Mouse (Mus musculus) heart, embryonic 15.5 days (tissue): ENCODE data around the gene Adamtsl3. TPM values are rescaled to one million over a fixed set of nuclear protein-coding genes. Genes with fewer than 3 reads are reported as not detected.

Source experiments
- ATAC-seq: fragments of 200-750 bp; cut with Nextera tagmentation; replicated peaks from 2 replicates; pipeline ENCODE4 v1.8.0; 2017; ENCODE audit warnings: low read depth, moderate TSS enrichment; ENCODE audit not compliant: insufficient number of reproducible peaks, insufficient read depth, low FRiP score
- H3K27ac ChIP-seq: fragments of 300-500 bp; sonication (generic); 2 replicates; pipeline ENCODE4 v1.5.1; 2015; ENCODE audit warnings: mild to moderate bottlenecking, inconsistent platforms
- H3K27me3 ChIP-seq: fragments of 300-500 bp; sonication (generic); 2 replicates; pipeline ENCODE4 v1.6.1; 2015; ENCODE audit warnings: inconsistent platforms
- H3K36me3 ChIP-seq: fragments of 300-500 bp; sonication (generic); 2 replicates; pipeline ENCODE4 v1.6.1; 2015; ENCODE audit warnings: mild to moderate bottlenecking, inconsistent platforms
- H3K4me1 ChIP-seq: fragments of 300-500 bp; sonication (generic); replicated peaks from 2 replicates; pipeline ENCODE4 v1.6.1; 2015; ENCODE audit warnings: inconsistent platforms
- H3K4me2 ChIP-seq: fragments of 300-500 bp; sonication (generic); 2 replicates; pipeline ENCODE4 v1.6.1; 2015; ENCODE audit warnings: inconsistent platforms, mild to moderate bottlenecking, moderate library complexity
- H3K4me3 ChIP-seq: fragments of 300-500 bp; sonication (generic); 2 replicates; pipeline ENCODE4 v1.5.1; 2015; ENCODE audit warnings: mild to moderate bottlenecking, inconsistent platforms
- H3K9ac ChIP-seq: fragments of 300-500 bp; sonication (generic); 2 replicates; pipeline ENCODE4 v1.6.1; 2015; ENCODE audit warnings: mild to moderate bottlenecking, inconsistent platforms
- H3K9me3 ChIP-seq: fragments of 300-500 bp; sonication (generic); replicated peaks from 2 replicates; pipeline ENCODE4 v1.6.1; 2016; ENCODE audit warnings: inconsistent platforms
- WGBS: fragments of 180-500 bp; shearing (Covaris S2); methylation state at CpG from one replicate; pipeline ENCODE4 v1.1.7; 2015; ENCODE audit warnings: mixed read lengths; 5-methylcytosine and 5-hydroxymethylcytosine counted together
- polyA plus RNA-seq: library from polyadenylated mRNA; unstranded; fragments of >200 nt; fragmentation: Nextera tagmentation; extraction: Ambion mirVana; gene quantifications from 2 replicates; pipeline ENCODE4 v1.2.1, GENCODE M21; 2015

Gene Adamtsl3
- polyA plus RNA-seq, 1 experiment from 2014 or later, result 1.5 TPM

DNA sequence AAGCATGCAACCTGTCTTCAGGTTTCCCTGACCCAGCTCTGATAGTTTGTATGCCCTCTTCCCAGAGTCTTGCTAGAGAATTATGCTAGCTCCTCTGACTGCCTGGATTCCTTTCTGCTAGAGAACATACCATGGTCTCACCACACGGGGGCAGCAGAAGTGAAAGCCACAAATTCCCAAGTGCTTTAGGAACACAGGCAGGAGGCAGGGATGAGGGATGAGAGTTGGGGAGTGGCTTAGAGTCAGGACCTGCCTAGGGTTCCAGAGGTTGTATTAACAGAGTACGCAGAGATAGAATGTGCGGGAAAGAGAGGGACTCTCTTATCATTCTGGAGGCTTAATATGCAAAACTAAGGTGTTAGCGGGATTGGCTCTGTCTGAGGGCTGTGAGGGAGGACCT, 168.6 kb downstream of the Adamtsl3 start:
- Histone ChIP-seq H3K9ac (no peak overlapping the region), H3K27me3 (no peaks in the 10 kb centered on the region), H3K4me1 (no peaks in the 10 kb centered on the region), H3K4me3 (no peak overlapping the region), H3K9me3 (no peaks in the 10 kb centered on the region), H3K27ac (no peak overlapping the region), H3K36me3 (no peaks in the 10 kb centered on the region), H3K4me2 (no peak overlapping the region)
- 16% methylated on average over 4 of the region's 4 CpGs for WGBS
- peak; percentile 47; the same call in 1 of the 2 replicates for ATAC-seq

DNA sequence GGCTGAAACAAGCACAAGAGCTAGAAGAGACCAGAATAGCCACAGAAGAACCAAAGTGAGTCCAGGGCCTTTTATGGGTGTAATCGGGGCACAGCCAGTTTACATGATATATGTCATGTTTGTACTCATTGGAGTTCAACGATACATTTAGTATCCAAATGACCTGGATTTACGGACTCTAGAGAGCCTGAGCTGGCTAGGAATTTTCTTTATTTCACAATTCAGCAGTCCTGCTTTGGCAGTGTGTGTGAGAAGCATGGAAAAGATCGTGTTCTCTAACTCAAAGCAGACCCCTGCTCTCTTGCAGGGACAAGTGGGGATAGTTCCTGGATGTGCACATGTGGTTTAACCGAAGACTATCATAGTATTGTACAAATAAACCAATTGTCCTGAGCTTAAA, 195.1 kb downstream of the Adamtsl3 start:
- H3K36me3 ChIP-seq, result no peaks in the 10 kb centered on the region
- no peak overlapping the region for H3K27ac ChIP-seq
- H3K9me3 ChIP-seq, result no peaks in the 10 kb centered on the region
- WGBS, result 76% methylated on average over 5 of the region's 5 CpGs
- no peak overlapping the region for H3K4me3 ChIP-seq
- H3K9ac ChIP-seq, result no peak overlapping the region
- H3K4me1 ChIP-seq, result peaks cover 8% of the 10 kb centered on the region; the same call in 1 of the 2 replicates
- H3K4me2 ChIP-seq, result no peak overlapping the region
- H3K27me3 ChIP-seq, result no peaks in the 10 kb centered on the region
- ATAC-seq, result no peak

DNA sequence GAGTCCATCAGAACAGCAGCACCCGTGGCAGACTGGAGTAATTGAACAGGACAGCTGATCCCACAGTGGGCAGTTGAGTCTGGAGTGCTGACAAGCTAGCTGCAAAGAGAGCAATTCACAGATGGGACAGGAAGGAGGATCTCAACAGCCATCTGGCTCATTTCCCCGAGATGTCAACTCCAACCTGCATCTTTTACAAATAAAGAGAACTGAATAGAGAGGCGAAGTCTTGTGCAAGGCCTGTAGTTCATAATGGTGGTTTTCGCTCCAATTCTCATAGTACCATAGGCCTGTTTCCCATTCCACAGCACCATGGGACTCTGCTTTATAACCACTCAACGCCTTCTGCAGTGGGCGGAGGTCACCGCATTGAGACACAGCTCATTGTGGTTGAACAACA, 195.9 kb downstream of the Adamtsl3 start:
- ATAC-seq, result no peak
- Histone ChIP-seq H3K4me3 (no peak overlapping the region), H3K9ac (no peak overlapping the region), H3K36me3 (no peaks in the 10 kb centered on the region), H3K27ac (no peak overlapping the region), H3K4me1 (peaks cover 8% of the 10 kb centered on the region; the same call in 1 of the 2 replicates), H3K27me3 (no peaks in the 10 kb centered on the region), H3K9me3 (no peaks in the 10 kb centered on the region), H3K4me2 (no peak overlapping the region)
- WGBS, result 68% methylated on average over 7 of the region's 7 CpGs

DNA sequence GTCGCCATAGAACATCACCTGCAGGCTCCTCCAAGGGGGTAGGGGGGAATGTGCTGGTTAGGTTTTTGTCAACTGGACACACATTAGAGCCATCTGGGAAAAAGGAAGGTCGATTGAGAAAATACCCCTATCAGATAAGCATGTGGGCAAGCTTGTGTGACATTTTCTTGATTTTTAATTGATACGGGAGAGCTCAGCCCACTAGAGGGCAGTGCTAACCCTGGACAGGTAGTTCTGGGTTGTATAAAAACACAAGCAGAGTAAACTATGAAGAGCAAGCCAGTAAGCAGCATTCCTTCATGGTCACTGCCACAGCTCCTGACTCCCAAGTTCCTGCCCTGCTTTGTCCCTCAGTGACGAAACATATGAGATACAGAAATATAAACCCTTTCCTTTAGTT, 197.7 kb downstream of the Adamtsl3 start:
- no peaks in the 10 kb centered on the region for H3K27me3 ChIP-seq
- H3K36me3 ChIP-seq, result no peaks in the 10 kb centered on the region
- ATAC-seq, result no peak
- H3K9me3 ChIP-seq, result no peaks in the 10 kb centered on the region
- WGBS, result 71% methylated on average over 4 of the region's 4 CpGs
- H3K4me3 ChIP-seq, result no peak overlapping the region
- H3K4me2 ChIP-seq, result no peak overlapping the region
- no peak overlapping the region for H3K27ac ChIP-seq
- peaks cover 8% of the 10 kb centered on the region; the same call in 1 of the 2 replicates for H3K4me1 ChIP-seq
- no peak overlapping the region for H3K9ac ChIP-seq

DNA sequence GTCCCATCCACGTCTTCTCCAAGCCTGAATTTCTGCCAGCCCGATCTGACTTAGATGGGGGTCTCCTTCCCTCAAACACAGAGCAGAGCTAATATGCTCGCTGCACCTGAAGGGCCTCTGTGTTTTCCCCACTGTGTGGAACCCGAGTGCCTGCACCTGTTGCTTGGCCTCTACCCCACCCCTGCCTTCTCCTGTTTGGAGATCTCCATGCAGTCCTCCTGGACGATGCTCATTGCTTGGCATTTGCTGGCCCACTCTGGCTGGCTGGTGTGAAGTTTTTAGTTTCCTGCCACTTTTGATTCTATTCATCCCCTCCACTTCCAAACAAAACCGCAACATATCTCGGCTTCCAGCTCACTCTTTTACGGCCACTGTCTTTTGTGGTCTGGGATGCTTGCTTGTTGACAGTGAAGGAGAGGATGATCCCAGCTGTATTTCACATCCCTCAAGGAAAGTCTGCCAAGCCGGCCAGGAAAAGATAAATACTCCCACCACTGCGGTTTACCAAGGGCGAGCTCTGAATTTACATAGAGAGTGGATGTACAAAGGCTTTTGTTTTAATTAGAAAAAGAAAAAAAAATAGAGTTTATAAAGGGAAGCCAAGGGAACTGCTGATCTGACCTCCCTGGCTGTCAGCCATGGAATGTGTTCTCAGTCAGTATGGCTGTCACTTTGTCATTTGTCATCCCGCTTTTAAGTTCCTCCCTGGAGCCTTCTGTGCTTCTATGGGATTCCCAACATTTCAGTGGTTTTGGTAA, 198.4 kb downstream of the Adamtsl3 start:
- Histone ChIP-seq H3K9me3 (no peaks in the 10 kb centered on the region), H3K27ac (no peak overlapping the region), H3K27me3 (no peaks in the 10 kb centered on the region), H3K4me3 (no peak overlapping the region), H3K4me1 (peaks cover 8% of the 10 kb centered on the region; the same call in 1 of the 2 replicates), H3K9ac (no peak overlapping the region), H3K4me2 (no peak overlapping the region), H3K36me3 (no peaks in the 10 kb centered on the region)
- ATAC-seq, result peak; percentile 39; the same call in 1 of the 2 replicates
- 49% methylated on average over 12 of the region's 12 CpGs for WGBS

DNA sequence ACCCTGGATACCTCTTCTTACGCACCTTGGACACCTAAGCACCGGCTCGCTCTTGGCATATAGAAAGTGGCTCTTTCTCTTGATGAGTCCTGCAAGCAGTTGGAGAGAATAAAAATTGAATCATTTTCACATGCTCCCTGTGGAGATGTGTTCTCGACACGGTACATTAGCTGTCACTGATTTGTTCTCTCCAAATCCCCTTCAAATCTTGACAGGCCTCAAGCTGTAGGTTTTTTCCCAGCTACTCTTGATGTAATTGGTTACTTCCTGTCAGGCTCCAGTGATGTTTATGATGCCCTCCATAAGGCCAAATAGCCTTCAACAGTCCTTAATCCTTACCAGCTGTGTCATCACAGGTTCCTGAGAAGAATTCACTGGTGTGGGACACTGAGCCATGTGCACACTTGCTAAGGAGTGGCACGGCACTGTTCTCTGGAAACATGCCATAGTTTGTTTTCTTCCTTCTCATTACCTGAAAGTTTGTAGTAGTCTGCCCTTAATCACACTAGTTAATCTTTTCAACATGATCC, 209.0 kb downstream of the Adamtsl3 start:
- Histone ChIP-seq H3K9me3 (no peaks in the 10 kb centered on the region), H3K9ac (no peak overlapping the region), H3K4me3 (no peak overlapping the region), H3K4me1 (no peaks in the 10 kb centered on the region), H3K36me3 (no peaks in the 10 kb centered on the region), H3K4me2 (no peak overlapping the region), H3K27ac (no peak overlapping the region), H3K27me3 (no peaks in the 10 kb centered on the region)
- WGBS, result 74% methylated on average over 6 of the region's 6 CpGs
- no peak for ATAC-seq

DNA sequence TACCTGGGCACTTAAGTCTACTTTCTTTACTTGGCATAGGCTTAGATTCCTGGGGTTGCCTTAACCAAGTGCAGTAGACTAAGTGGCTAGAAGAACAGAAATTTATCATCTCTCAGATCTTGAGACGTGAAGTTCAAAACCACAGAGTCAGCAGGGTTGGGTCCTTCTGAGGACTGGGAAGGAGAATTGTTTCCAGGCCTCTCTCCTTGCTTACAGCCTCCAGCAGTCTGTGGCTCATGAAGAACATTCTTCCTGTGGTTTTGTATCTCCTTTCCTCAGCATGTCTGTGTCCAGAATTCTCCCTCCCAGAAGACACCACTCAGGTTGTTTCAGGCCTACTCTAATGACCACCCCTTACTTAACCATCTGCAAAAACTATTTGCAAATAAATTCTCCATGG, 216.5 kb downstream of the Adamtsl3 start:
- WGBS, result 61% methylated on average over 1 of the region's 1 CpGs
- Histone ChIP-seq H3K27ac (no peak overlapping the region), H3K4me3 (no peak overlapping the region), H3K36me3 (no peaks in the 10 kb centered on the region), H3K9me3 (no peaks in the 10 kb centered on the region), H3K4me1 (peaks cover 5% of the 10 kb centered on the region; the same call in 1 of the 2 replicates), H3K27me3 (no peaks in the 10 kb centered on the region), H3K4me2 (no peak overlapping the region), H3K9ac (no peak overlapping the region)
- no peak for ATAC-seq

DNA sequence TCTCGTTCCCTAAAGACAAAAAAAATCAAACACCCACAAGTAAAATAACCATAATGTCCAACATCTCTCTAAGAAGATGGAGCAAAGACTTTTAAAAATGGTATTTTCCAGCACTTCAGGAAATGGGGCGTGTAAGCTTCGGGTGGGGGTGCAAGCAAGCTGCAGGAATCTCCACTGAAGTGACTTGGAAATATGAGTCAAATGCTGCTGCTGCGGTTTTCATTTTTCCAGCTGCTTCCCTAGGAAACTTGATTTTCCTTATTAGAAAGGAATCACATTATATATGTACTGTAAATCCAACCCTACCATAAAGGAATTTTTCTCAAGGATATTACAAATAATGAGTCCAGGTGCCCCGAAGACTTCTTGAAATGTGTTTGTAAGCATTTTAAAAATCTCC, 220.3 kb downstream of the Adamtsl3 start:
- H3K9me3 ChIP-seq, result no peaks in the 10 kb centered on the region
- no peak overlapping the region for H3K4me2 ChIP-seq
- peaks cover 5% of the 10 kb centered on the region; the same call in 1 of the 2 replicates for H3K4me1 ChIP-seq
- H3K27ac ChIP-seq, result no peak overlapping the region
- H3K4me3 ChIP-seq, result no peak overlapping the region
- no peaks in the 10 kb centered on the region for H3K36me3 ChIP-seq
- no peak for ATAC-seq
- WGBS, result 75% methylated on average over 5 of the region's 5 CpGs
- no peaks in the 10 kb centered on the region for H3K27me3 ChIP-seq
- H3K9ac ChIP-seq, result no peak overlapping the region

DNA sequence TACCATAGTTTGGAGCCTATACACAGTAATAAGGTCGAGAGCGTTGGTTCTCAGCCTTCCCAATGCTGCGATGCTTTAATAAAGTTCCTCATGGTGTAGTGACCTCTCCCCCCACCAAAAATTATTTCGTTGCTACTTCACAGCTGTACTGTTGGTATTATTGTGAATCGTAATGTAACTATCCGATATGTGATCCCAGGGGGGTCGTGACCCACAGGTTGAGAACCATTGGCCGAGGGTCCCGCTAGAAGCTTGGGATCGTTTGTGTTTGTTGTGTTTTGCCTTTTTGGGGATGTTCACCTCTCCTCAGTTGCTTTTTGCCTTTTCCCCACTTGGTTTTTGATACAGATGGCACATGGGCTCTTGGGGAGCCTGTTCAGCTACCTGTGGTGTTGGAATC, 220.9 kb downstream of the Adamtsl3 start:
- no peaks in the 10 kb centered on the region for H3K36me3 ChIP-seq
- no peaks in the 10 kb centered on the region for H3K9me3 ChIP-seq
- H3K4me3 ChIP-seq, result no peak overlapping the region
- H3K9ac ChIP-seq, result no peak overlapping the region
- peaks cover 5% of the 10 kb centered on the region; the same call in 1 of the 2 replicates for H3K4me1 ChIP-seq
- ATAC-seq, result no peak
- no peak overlapping the region for H3K27ac ChIP-seq
- no peak overlapping the region for H3K4me2 ChIP-seq
- WGBS, result 87% methylated on average over 10 of the region's 10 CpGs
- H3K27me3 ChIP-seq, result no peaks in the 10 kb centered on the region

DNA sequence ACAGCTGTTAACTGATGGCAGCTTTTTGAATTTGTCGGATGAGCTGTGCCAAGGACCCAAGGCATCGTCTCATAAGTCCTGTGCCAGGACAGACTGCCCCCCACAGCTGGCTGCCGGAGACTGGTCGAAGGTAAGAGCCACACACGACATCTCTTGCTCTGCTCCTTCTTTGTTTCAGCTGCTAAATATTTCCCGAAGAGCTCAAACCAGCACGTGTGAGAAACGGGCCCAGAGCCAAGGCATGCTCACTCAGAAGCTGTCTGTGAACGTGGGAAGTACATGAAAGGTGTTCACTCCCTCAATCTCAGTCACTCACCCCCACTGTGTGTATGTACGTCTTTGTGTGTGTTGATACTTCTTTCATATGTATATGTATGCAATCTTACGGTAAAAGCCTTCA, 221.6 kb downstream of the Adamtsl3 start:
- H3K27me3 ChIP-seq, result no peaks in the 10 kb centered on the region
- H3K27ac ChIP-seq, result no peak overlapping the region
- no peaks in the 10 kb centered on the region for H3K36me3 ChIP-seq
- no peaks in the 10 kb centered on the region for H3K9me3 ChIP-seq
- no peak for ATAC-seq
- H3K4me1 ChIP-seq, result peaks cover 5% of the 10 kb centered on the region; the same call in 1 of the 2 replicates
- 0 out of 2 replicates have a peak overlapping the region, but pooled peaks have one; percentile 9 for H3K4me2 ChIP-seq
- H3K4me3 ChIP-seq, result no peak overlapping the region
- 39% methylated on average over 11 of the region's 11 CpGs for WGBS
- H3K9ac ChIP-seq, result no peak overlapping the region

DNA sequence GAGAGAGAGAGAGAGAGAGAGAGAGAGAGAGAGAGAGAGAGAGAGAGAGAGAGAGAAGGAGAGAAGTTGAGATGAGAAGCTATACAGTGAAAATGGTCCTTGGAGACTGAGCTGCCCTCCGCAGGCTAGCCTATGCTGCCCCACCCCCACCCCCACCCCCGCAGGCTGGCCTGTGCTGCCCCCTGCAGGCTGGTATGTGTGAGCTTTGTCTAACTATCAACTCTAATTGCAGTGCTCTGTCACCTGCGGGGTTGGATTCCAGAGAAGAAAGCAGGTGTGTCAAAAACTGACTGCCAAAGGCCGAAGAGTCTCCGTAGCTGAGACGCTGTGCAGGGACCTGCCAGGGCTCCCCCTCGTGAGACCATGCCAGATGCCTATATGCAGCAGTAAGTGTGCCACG, 231.2 kb downstream of the Adamtsl3 start:
- ATAC-seq, result no peak
- H3K4me2 ChIP-seq, result no peak overlapping the region

DNA sequence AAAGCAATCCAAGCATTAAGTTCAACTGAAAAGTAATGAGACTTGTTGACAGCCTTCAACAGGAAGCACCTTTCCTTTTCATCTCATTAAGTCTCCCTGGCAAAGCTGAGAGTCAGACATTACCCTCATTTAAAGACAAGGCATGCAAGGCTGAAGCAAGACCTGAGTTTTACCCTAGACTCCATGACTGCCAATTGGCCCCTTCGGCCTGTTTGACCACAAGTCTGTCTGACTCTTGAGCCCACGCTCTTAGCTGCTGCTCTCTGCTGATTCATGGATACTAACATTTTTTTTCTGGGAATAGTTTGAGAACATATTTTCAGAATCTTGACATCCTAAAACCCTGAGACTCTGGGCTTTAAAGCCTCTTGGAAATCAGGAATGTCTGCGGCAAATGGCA, 232.3 kb downstream of the Adamtsl3 start:
- H3K36me3 ChIP-seq, result no peaks in the 10 kb centered on the region
- no peaks in the 10 kb centered on the region for H3K27me3 ChIP-seq
- no peaks in the 10 kb centered on the region for H3K9me3 ChIP-seq
- 86% methylated on average over 3 of the region's 3 CpGs for WGBS
- no peaks in the 10 kb centered on the region for H3K4me1 ChIP-seq
- H3K27ac ChIP-seq, result no peak overlapping the region
- no peak overlapping the region for H3K4me2 ChIP-seq
- H3K9ac ChIP-seq, result no peak overlapping the region
- ATAC-seq, result no peak
- H3K4me3 ChIP-seq, result no peak overlapping the region

More for the DNA sequence above, 231.2 kb downstream of the Adamtsl3 start:
- no peaks in the 10 kb centered on the region for H3K9me3 ChIP-seq
- WGBS, result 37% methylated on average over 8 of the region's 8 CpGs
- no peak overlapping the region for H3K4me3 ChIP-seq
- no peak overlapping the region for H3K27ac ChIP-seq
- no peaks in the 10 kb centered on the region for H3K4me1 ChIP-seq
- H3K36me3 ChIP-seq, result no peaks in the 10 kb centered on the region
- no peaks in the 10 kb centered on the region for H3K27me3 ChIP-seq
- no peak overlapping the region for H3K9ac ChIP-seq
